Mouse (Mus musculus) midbrain, embryonic 12.5 days (tissue): Measurements from ENCODE around the gene Rnf151. TPM values are rescaled to one million over a fixed set of nuclear protein-coding genes. Genes with fewer than 3 reads are reported as not detected.
"Not testable (repeated sequence)": the region's sequence is repeated elsewhere in the genome, so short reads cannot be mapped to it uniquely, and the experiment has no call there.

Experiments
- ATAC-seq: fragments of 200-750 bp; cut with Nextera tagmentation; 2 replicates; pipeline ENCODE4 v1.8.0; 2017; ENCODE audit warnings: low read depth, moderate TSS enrichment, moderate library complexity; ENCODE audit not compliant: low FRiP score
- H3K27ac ChIP-seq: fragments of 300-500 bp; sonication (generic); replicated peaks from 2 replicates; pipeline ENCODE4 v1.5.1; 2016; ENCODE audit warnings: mild to moderate bottlenecking
- H3K27me3 ChIP-seq: fragments of 300-500 bp; sonication (generic); 2 replicates; pipeline ENCODE4 v1.6.1; 2016; ENCODE audit warnings: mild to moderate bottlenecking
- H3K36me3 ChIP-seq: fragments of 300-500 bp; sonication (generic); 2 replicates; pipeline ENCODE4 v1.6.1; 2016
- H3K4me1 ChIP-seq: fragments of 300-500 bp; sonication (generic); 2 replicates; pipeline ENCODE4 v1.6.1; 2016
- H3K4me2 ChIP-seq: fragments of 300-500 bp; sonication (generic); replicated peaks from 2 replicates; pipeline ENCODE4 v1.6.1; 2016; ENCODE audit warnings: mild to moderate bottlenecking, moderate library complexity
- H3K4me3 ChIP-seq: fragments of 300-500 bp; sonication (generic); 2 replicates; pipeline ENCODE4 v1.5.1; 2016; ENCODE audit warnings: mild to moderate bottlenecking
- H3K9ac ChIP-seq: fragments of 300-500 bp; sonication (generic); replicated peaks from 2 replicates; pipeline ENCODE4 v1.6.1; 2016; ENCODE audit warnings: mild to moderate bottlenecking, moderate library complexity
- H3K9me3 ChIP-seq: fragments of 300-500 bp; sonication (generic); 2 replicates; pipeline ENCODE4 v1.6.1; 2016; ENCODE audit warnings: mild to moderate bottlenecking
- WGBS: fragments of 180-500 bp; shearing (Covaris S2); methylation state at CpG from one replicate; pipeline ENCODE4 v1.1.7; 2016; 5-methylcytosine and 5-hydroxymethylcytosine counted together
- polyA plus RNA-seq: library from polyadenylated mRNA; unstranded; fragments of >200 nt; fragmentation: Nextera tagmentation; extraction: Ambion mirVana; gene quantifications from 2 replicates; pipeline ENCODE4 v1.2.1, GENCODE M21; 2016

The Rnf151 gene
- polyA plus RNA-seq, 1 experiment from 2014 or later = 0.24 TPM

- 45% methylated on average over 5 of the region's 5 CpGs for WGBS
- no peaks in the 10 kb centered on the region for H3K9me3 ChIP-seq
- peaks cover 31% of the 10 kb centered on the region for H3K4me1 ChIP-seq
- no peak overlapping the region for H3K9ac ChIP-seq
- H3K36me3 ChIP-seq = peaks cover 17% of the 10 kb centered on the region
- no peak overlapping the region for H3K4me3 ChIP-seq
- ATAC-seq = no peak
- H3K27ac ChIP-seq = no peak overlapping the region
- no peaks in the 10 kb centered on the region for H3K27me3 ChIP-seq
- H3K4me2 ChIP-seq = peak overlapping the region; percentile 19; the same call in 1 of the 2 replicates
These were observed 45.7 kb downstream of the Rnf151 start for GRCm38 (mm10) chr17:24672141-24672540.

GRCm38 (mm10) chr17:24671346-24671745 is 46.5 kb downstream of the Rnf151 start:
- peaks cover 31% of the 10 kb centered on the region for H3K4me1 ChIP-seq
- no peaks in the 10 kb centered on the region for H3K27me3 ChIP-seq
- no peaks in the 10 kb centered on the region for H3K9me3 ChIP-seq
- H3K27ac ChIP-seq = no peak overlapping the region
- peak overlapping the region; percentile 86 for H3K4me2 ChIP-seq
- H3K4me3 ChIP-seq = no peak overlapping the region
- H3K9ac ChIP-seq = peak overlapping the region; percentile 39
- WGBS = 72% methylated on average over 5 of the region's 5 CpGs
- no peak for ATAC-seq
- 0 out of 2 replicates have a peak, but pooled peaks cover 9% of the 10 kb centered on the region for H3K36me3 ChIP-seq

GRCm38 (mm10) chr17:24670246-24670844 is 47.5 kb downstream of the Rnf151 start:
- Histone ChIP-seq H3K27me3 (no peaks in the 10 kb centered on the region), H3K4me2 (peak overlapping the region; percentile 86), H3K9me3 (no peaks in the 10 kb centered on the region), H3K9ac (peak overlapping the region; percentile 96), H3K27ac (peak overlapping the region; percentile 84; the same call in 1 of the 2 replicates), H3K4me1 (peaks cover 31% of the 10 kb centered on the region), H3K36me3 (0 out of 2 replicates have a peak, but pooled peaks cover 8% of the 10 kb centered on the region), H3K4me3 (peak overlapping the region; percentile 98)
- 14% methylated on average over 8 of the region's 8 CpGs for WGBS
- ATAC-seq = no peak

- H3K4me3 ChIP-seq = peak within 1 kb of the TSS; percentile 98
- no peaks in the 10 kb centered on the region for H3K9me3 ChIP-seq
- WGBS = under 1% methylated on average over 79 of the region's 80 CpGs
- H3K4me1 ChIP-seq = peaks cover 31% of the 10 kb centered on the region
- H3K9ac ChIP-seq = peak within 1 kb of the TSS; percentile 96
- H3K27ac ChIP-seq = peak within 1 kb of the TSS; percentile 84
- peak; percentile 97 for ATAC-seq
- 0 out of 2 replicates have a peak, but pooled peaks cover 8% of the 10 kb centered on the region for H3K36me3 ChIP-seq
- no peaks in the 10 kb centered on the region for H3K27me3 ChIP-seq
- H3K4me2 ChIP-seq = peak within 1 kb of the TSS; percentile 86
These were observed 48.2 kb downstream of the Rnf151 start, which contains the start of gene Zfp598 for GRCm38 (mm10) chr17:24669545-24670245. Gene Zfp598 (plus strand): TSS chr17:24669687.

GRCm38 (mm10) chr17:24669214-24669544 is 48.7 kb downstream of the Rnf151 start:
- H3K27me3 ChIP-seq = not testable (repeated sequence)

GRCm38 (mm10) chr17:24667416-24667815 is 50.4 kb downstream of the Rnf151 start:
- Histone ChIP-seq H3K4me1 (peaks cover 31% of the 10 kb centered on the region), H3K27me3 (no peaks in the 10 kb centered on the region), H3K4me3 (no peak overlapping the region), H3K9ac (no peak overlapping the region), H3K9me3 (no peaks in the 10 kb centered on the region), H3K36me3 (no peaks in the 10 kb centered on the region), H3K4me2 (no peak overlapping the region), H3K27ac (no peak overlapping the region)
- WGBS = 38% methylated on average over 6 of the region's 6 CpGs
- no peak for ATAC-seq

More at GRCm38 (mm10) chr17:24669214-24669544, 48.7 kb downstream of the Rnf151 start:
- Histone ChIP-seq H3K4me1 (peaks cover 31% of the 10 kb centered on the region), H3K4me2 (peak overlapping the region; percentile 86), H3K4me3 (peak overlapping the region; percentile 98), H3K27ac (peak overlapping the region; percentile 68), H3K9ac (peak overlapping the region; percentile 96)
- ATAC-seq = peak; percentile 55
- H3K9me3 ChIP-seq, H3K36me3 ChIP-seq: not testable (repeated sequence)
- WGBS = 12% methylated on average over 15 of the region's 15 CpGs

GRCm38 (mm10) chr17:24667011-24667410 is 50.9 kb downstream of the Rnf151 start:
- 67% methylated on average over 7 of the region's 7 CpGs for WGBS
- not testable (repeated sequence) for H3K4me3 ChIP-seq, H3K9me3 ChIP-seq, H3K9ac ChIP-seq, H3K27me3 ChIP-seq, H3K36me3 ChIP-seq, H3K4me2 ChIP-seq, H3K27ac ChIP-seq, ATAC-seq
- peaks cover 27% of the 10 kb centered on the region for H3K4me1 ChIP-seq

Other genes starting within 250 kb of the Rnf151 start
- gene E4f1, start 247.8 kb downstream of the Rnf151 start, polyA plus RNA-seq = 36.5 and 41.9 TPM in 2 replicates
- 60.0 TPM in 2 replicates for gene Pgp, start 247.7 kb downstream of the Rnf151 start, polyA plus RNA-seq
- 0.34 TPM in 1 of 2 replicates, not detected in the other for gene Bricd5, start 244.2 kb downstream of the Rnf151 start, polyA plus RNA-seq
- gene Mlst8, start 239.0 kb downstream of the Rnf151 start, polyA plus RNA-seq = 37.0 TPM in 2 replicates
- gene Caskin1, start 229.5 kb downstream of the Rnf151 start, polyA plus RNA-seq = 20.2 and 23.0 TPM in 2 replicates
- gene Traf7, start 190.1 kb downstream of the Rnf151 start, polyA plus RNA-seq = 92.4 and 94.9 TPM in 2 replicates
- gene Rab26, start 183.9 kb downstream of the Rnf151 start, polyA plus RNA-seq = 1.9 and 2.2 TPM in 2 replicates
- gene Pkd1, start 168.2 kb downstream of the Rnf151 start, polyA plus RNA-seq = 25.1 and 27.1 TPM in 2 replicates
- 82.2 and 89.6 TPM in 2 replicates for gene Tsc2, start 85.4 kb downstream of the Rnf151 start, polyA plus RNA-seq
- 14.3 and 14.9 TPM in 2 replicates for gene Nthl1, start 85.4 kb downstream of the Rnf151 start, polyA plus RNA-seq
- gene Slc9a3r2, start 67.7 kb downstream of the Rnf151 start, polyA plus RNA-seq = 26.4 and 33.8 TPM in 2 replicates
- not detected in 2 replicates for gene Npw, start 59.6 kb downstream of the Rnf151 start, polyA plus RNA-seq
- 23.5 and 25.0 TPM in 2 replicates for gene Zfp598, start 48.4 kb downstream of the Rnf151 start, polyA plus RNA-seq
- 27.6 and 31.7 TPM in 2 replicates for gene Syngr3, start 28.1 kb downstream of the Rnf151 start, polyA plus RNA-seq
- 43.9 and 48.4 TPM in 2 replicates for gene Gfer, start 21.9 kb downstream of the Rnf151 start, polyA plus RNA-seq
- gene Noxo1, start 21.8 kb downstream of the Rnf151 start, polyA plus RNA-seq = 1.7 and 2.2 TPM in 2 replicates
- gene Tbl3, start 10.4 kb downstream of the Rnf151 start, polyA plus RNA-seq = 86.8 and 97.6 TPM in 2 replicates
- gene Rps2, start 53 bp upstream of the Rnf151 start, polyA plus RNA-seq = 892 and 929 TPM in 2 replicates
- gene Ndufb10, start 6.4 kb upstream of the Rnf151 start, polyA plus RNA-seq = 201 and 205 TPM in 2 replicates
- not detected in 2 replicates for gene Rpl3l, start 9.8 kb upstream of the Rnf151 start, polyA plus RNA-seq
- 18.4 and 20.8 TPM in 2 replicates for gene Msrb1, start 18.6 kb upstream of the Rnf151 start, polyA plus RNA-seq
- gene Hs3st6, start 34.9 kb upstream of the Rnf151 start, polyA plus RNA-seq = 0.41 and 0.63 TPM in 2 replicates
- not detected in 2 replicates for gene Meiob, start 86.2 kb upstream of the Rnf151 start, polyA plus RNA-seq
- 29.4 and 31.2 TPM in 2 replicates for gene Hagh, start 122.1 kb upstream of the Rnf151 start, polyA plus RNA-seq
- gene Fahd1, start 132.3 kb upstream of the Rnf151 start, polyA plus RNA-seq = 18.1 and 20.5 TPM in 2 replicates
- 0.17 and 0.27 TPM in 2 replicates for gene Igfals, start 147.9 kb upstream of the Rnf151 start, polyA plus RNA-seq
- gene Nubp2, start 168.3 kb upstream of the Rnf151 start, polyA plus RNA-seq = 64.0 and 70.3 TPM in 2 replicates
- gene Spsb3, start 168.6 kb upstream of the Rnf151 start, polyA plus RNA-seq = 52.8 and 52.9 TPM in 2 replicates
- gene Eme2, start 177.0 kb upstream of the Rnf151 start, polyA plus RNA-seq = 42.6 and 43.6 TPM in 2 replicates
- 88.0 and 89.8 TPM in 2 replicates for gene Mrps34, start 177.1 kb upstream of the Rnf151 start, polyA plus RNA-seq
- gene Nme3, start 178.4 kb upstream of the Rnf151 start, polyA plus RNA-seq = 43.2 and 54.2 TPM in 2 replicates
- 78.7 and 80.0 TPM in 2 replicates for gene Mapk8ip3, start 218.9 kb upstream of the Rnf151 start, polyA plus RNA-seq
- gene Jpt2, start 242.6 kb upstream of the Rnf151 start, polyA plus RNA-seq = 279 and 292 TPM in 2 replicates